Mouse (Mus musculus) frontal cortex, postnatal 25 days (tissue): ENCODE measurements around the gene Rerg.

Experiments
- DNase-seq, 2 experiments: peaks; one replicate each; pipeline ENCODE4 v3.0.0; 2022; ENCODE audit warnings: low spot score in 2 of 2

Rerg gene

DNA sequence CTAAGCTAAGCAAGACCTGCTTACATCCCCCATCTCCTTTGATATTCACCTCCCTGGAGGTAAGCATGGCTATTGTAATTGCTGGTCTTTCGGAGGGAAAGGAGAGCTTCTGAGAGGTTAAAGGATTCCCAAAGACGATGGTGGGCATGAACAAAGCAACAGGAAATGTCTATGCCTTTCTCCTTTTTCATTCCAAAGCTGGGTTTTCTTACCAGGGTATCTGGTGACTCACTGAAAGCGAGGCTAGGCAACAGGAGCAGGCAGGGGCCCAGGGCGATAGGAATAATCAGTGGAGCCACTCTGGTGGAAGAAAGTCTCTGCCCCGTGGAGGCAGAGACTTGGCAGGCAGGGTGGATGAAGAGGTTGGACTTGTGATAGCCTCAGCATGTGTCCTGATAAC, at the start of gene Rerg:
Gene Rerg (minus strand): TSS at position 272 of the 400 bp plus-strand sequence.
- DNase-seq: no peak

- DNase-seq: no peak
Measured at GRCm38 (mm10) chr6:137217841-137218463, 47.7 kb upstream of the Rerg start.

DNA sequence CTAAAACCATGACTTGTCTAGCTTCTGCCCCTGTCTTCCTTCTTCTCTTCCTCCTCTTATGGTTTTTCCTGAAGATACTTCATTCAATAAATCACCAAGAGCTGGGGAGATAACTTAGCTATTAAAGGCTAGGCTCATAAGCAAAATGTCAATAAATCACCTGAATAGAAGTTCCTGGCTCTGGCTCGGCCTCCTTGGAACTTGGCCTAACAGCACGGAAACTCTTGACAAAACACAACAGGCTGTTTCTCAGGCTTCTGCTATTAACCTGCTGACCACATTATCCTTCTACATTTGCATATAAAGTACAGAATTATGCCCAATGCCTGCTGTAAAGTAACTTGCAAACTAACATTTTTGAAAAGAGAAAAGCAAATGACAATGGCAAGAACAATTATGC, 41.1 kb upstream of the Rerg start:
- no peak for DNase-seq

DNA sequence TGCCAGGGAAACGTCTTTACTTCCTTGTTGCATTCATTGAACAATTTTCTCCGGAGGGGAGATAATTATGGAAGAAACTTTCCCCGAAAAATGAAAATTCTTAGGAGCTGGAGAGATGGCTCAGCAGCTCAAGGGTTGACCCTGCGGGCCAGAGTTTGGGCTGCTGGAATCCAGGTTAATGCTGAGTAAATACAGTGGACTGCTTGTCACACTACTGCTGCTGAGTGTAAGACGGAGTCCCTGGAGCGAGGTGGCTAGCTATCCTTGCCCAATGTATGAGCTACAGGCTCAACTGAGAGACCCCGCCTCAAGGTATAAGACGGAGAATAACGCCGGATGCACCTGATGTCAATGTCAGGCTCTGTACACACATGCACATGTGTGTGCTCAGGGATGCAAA, 40.7 kb upstream of the Rerg start:
- no peak for DNase-seq

- DNase-seq: peak in 1 of 2 experiments; percentile 13
Measured at GRCm38 (mm10) chr6:137209992-137210391, 39.7 kb upstream of the Rerg start.

DNA sequence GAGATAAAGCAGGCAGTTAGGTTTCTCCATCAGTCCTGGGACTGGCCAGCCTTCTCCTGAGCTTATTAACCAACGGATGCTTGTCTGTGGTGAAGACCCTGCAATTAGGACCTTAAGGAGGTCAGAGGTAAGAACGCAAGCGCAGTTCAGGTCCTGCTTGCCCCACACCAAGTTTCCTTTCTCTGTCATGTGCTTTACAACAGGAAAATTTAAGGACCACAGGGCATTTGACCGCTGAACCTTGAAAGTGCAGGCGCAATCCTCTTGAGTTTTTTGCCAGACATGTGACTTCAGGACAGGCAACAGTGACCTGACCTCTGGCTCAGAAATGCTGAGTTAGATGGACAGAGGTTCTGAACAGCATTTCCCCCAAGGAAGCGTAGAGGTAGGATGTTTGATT, 36.8 kb upstream of the Rerg start:
- DNase-seq: no peak

DNA sequence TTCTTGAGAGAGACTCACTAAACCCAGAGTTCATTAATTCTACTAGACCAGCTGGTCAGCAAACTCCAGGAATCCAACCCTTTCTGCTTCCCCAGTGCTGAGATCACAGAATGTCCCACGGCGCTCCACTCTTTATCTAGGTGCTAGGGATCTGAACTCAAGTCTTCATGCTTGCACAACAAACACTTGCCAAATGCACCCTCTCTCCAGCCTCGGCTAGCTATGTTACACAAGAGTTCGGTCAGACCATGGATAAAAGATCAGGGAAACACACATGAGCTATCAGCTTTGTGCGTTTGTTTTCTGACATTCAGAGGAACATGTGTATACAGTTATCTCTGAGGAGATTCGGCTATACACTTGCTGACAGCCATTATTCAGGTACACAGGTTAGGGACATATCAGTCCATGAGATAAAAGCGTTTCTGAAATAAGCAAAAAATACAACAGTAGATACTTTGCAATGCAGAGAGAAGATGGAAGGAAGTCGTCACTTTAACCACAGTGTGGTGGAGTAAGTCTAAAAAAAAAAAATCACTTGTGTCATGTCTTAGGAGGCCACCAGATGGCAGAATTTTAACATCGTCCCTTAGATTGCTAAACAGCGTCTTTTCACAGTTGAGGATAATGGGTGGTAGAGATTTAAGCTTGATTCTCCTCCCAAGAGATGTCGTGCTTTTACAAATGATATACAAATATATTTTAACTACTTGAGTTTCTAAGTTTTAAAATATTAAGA, 35.5 kb upstream of the Rerg start:
- no peak for DNase-seq

DNA sequence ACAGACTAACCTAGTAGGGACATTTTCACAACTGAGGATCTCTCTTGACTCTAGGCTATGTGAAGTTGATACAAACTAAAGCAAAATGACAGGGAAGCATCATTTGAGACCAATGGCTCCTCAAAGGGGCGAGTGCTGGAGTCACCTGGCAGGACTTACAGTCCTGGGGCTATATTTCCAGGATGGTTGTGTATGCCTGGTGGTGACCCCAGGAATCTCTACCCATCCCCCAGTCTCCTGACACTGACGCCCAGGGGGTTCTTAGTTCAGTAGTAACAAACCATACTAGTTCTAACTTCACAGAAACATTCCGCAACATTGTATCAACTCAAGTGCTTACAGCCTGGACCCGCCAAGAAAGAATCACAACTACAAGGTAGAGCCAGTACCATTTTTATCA, 32.4 kb upstream of the Rerg start:
- DNase-seq: no peak

DNA sequence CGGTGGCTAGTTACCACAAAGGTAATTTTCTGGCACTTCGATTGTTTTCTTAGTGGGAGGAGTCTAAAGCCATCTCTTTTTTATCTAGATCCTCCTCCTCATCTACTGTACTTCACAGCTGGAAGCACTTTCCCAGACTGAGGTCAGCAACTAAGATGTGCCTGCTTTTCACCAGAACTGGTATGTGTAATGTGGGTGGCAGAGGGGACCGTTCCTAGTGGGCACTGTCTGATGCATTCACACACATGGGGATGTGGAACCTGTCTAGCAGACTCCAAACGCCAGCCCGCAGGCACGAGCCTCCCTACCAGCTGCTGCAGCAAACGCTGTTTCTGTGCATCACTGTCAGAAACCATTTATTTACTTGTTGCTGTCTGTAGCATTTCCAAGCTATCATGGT, 31.3 kb upstream of the Rerg start:
- DNase-seq: no peak

GRCm38 (mm10) chr6:137201166-137201565, 30.9 kb upstream of the Rerg start:
- DNase-seq: no peak

DNA sequence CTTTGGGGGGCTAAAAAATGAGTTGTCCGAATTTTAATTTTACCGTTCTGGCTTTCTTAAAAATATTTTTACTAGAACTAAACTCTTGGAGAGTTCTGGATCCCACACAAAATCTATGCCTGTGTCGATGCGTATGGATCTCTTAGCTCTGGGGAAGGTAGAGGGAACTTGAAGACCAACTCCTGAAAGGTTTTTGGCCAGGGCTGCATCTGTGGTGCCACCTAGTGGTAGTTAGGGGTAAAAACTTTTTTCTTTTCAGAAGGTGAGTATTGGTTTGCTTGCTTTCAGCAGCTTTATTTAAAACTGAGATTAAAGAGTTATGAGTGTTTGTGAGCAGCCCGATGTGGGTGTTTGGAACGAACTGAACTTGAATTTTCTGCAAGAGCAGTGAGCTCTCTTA, 21.8 kb upstream of the Rerg start:
- no peak for DNase-seq

GRCm38 (mm10) chr6:137191026-137191425, 20.7 kb upstream of the Rerg start:
- no peak for DNase-seq

GRCm38 (mm10) chr6:137190577-137190976, 20.3 kb upstream of the Rerg start:
- DNase-seq: no peak

DNA sequence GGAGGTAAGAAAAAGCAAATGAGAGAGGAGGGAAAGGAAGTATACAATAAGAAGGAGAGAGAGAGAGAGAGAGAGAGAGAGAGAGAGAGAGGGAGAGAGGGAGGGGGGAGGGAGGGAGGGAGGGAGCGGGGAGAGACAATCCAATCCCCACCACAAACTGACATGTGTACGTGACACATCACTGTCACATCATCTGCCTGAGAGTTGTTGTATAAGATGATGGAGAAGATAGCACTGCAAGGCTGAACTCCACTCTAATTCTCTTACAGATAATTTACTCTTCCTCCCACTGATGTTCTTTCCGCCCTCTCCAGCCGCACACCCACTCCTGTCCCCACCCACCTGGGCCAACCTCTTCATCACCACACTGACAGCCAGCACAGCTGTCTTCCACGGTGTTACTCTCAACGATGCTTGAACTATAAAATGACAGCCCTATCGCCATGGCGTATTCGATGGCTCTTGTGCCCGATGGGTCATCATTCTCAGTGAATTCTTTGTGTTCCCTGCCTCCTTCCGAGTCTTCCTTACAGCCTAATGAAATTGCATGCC, 18.2 kb upstream of the Rerg start:
- no peak for DNase-seq

DNA sequence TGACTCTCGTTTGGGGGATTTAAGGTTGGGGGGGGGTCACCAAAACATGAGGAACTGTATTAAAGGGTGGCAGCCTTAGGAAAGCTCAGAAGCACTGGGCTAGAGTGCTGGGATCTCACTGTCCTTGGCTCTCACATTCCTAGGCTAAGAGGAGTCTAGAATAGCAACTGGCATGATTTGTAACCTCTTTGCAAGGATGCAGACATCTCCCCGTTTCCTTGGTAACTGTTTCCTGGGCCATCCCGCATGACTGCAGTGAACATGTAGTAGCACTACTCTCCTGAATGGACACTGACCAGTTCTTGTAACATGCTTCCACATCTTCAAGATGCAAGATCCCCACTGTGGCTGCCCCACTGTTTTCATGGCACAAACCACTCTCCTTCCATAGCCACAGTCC, 17.1 kb upstream of the Rerg start:
- no peak for DNase-seq

DNA sequence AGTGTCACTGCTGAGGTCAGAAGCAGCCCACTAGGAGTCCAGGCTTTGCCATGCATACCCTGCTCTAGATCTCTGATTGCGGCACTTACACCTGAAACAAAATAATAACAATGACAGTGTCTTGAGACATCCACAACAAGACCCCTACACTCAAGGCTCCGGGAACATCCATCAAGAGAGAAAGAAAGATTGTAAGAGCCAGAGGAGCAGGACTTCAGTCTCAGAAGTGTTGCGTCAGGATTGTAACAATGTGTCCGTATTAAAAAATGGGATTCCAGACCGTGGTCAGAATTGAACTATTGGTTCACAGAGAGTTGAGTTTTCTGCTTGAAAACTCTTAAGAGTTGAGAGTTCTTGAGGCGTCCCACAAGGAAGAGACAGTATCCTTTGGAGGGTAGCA, 10.3 kb upstream of the Rerg start:
- no peak for DNase-seq

GRCm38 (mm10) chr6:137180115-137180514, 9.8 kb upstream of the Rerg start:
- DNase-seq: no peak

- DNase-seq: no peak
Measured at GRCm38 (mm10) chr6:137179026-137179425, 8.7 kb upstream of the Rerg start.

DNA sequence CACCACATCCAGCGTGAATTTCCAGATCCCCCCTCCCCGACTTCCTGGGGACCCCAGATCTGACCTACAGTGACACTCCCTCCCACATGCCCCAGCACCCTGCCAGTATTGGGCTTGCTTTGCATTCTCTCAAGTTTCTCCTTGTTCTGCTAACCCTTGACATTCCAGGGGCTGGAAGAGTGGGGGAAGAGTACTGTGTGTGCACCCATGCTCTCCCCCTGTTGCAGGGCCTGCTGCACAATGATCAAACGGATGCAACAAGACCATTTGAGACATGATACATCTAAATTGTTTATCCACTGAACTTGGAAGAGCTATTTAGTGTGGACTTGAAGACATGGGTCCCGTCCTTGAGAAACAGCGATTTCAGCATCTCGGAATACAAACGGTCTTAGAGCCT, 349 bp upstream of the Rerg start:
- no peak for DNase-seq

DNA sequence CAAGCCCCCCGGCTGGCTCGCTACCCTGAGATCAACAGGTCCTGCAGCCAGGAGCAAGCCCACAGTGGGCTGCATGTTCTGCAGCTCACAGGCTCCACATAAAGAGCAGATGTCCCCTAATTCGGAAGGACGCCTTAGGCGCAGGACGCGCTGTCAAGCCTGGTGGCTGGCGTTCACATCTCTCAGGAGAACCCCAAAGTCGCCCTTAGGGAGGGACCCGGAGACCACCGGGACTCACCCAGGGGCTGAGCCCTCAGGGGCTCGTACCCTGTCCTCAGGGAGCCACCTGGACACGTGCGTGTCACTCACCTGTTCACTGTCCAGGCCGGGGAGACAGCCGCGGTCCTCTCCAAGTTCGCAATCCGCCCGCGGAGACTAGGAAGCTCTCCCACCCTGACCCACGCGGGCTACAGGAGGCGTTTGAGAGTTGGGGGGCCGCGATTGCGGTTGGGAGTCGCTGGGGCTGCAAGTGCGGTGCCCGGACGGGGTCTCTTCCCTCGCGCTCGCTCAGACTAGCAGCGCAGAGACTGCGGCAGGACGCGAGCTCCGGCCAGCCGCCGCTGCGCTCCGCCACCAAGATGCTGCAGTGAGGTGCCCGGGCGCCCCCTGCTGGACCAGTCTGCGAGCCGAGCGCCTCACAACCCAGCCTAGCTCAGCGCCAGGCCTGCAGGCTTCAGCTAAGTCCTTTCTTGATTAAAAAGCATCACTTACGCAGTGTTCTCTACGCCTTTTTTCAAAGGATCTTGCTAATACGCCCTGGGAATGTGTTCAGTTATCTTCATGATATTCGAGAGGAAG, 927 bp downstream of the Rerg start:
- DNase-seq: peak; percentile 92 to 93

DNA sequence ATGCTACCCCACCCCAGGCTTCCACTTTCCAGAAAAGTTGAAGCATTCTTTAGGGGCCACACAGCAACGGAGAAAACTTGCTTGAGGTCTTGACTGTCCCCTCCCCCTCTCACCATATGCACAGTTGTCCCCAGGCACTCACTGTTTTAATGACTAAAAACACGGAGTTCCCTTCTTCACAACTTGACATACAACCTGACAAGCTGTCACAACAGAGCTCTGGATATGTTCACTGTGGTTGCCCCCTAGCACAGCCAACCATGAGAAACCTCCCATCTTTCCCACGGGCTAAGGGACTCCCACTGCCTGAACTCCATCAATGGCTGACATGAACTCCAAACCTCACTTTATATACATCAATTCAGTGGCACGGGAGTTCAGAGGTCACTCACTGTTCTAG, 3.5 kb downstream of the Rerg start:
- DNase-seq: no peak

GRCm38 (mm10) chr6:137163571-137163970, 6.7 kb downstream of the Rerg start:
- DNase-seq: no peak

- no peak for DNase-seq
Measured at GRCm38 (mm10) chr6:137163061-137163460, 7.2 kb downstream of the Rerg start.
